In genomic region chr15:99725341-99726155, GRCm38 (mm10) we compare ENCODE assay signal across 8 mouse cellular contexts. TPM values are rescaled to one million over a fixed set of nuclear protein-coding genes. Genes with fewer than 3 reads are reported as not detected.
A peak's percentile ranks its signal among the peaks of the same experiment; 100 is the strongest.
DNase-seq lines count a peak whose midpoint lies in the region; ATAC-seq lines count a peak whose summit lies in the region.

Cox14 (plus strand) TSS chr15:99725618.

- peak; percentile 98 for DNase-seq in Muller cell, postnatal 12 days (ENCODE audit: inconsistent ontology term)
- DNase-seq in cerebellum, adult 9-11 months, result peak; percentile 99
- DNase-seq in frontal cortex, adult 2 months (ENCODE audit: extremely low spot score in 1 of 2, low spot score in 1 of 2), result peak; percentile 98 to 99
- peak; percentile 99 for DNase-seq in hindbrain, embryonic 11.5 days (ENCODE audit: low spot score)
- DNase-seq in layer of hippocampus, postnatal 10 days (ENCODE audit: low spot score in 2 of 2), result peak; percentile 95 to 97
- DNase-seq in lung, postnatal 10 days, result peak; percentile 97
- DNase-seq in ovary, postnatal 36 days (ENCODE audit: low spot score), result peak; percentile 91
- peak; percentile 92 for DNase-seq in thymus, postnatal 25 days

- peak; percentile 95 for ATAC-seq in hindbrain, embryonic 11.5 days (ENCODE audit: low FRiP score)

- H3K27me3 ChIP-seq in hindbrain, embryonic 11.5 days (ENCODE audit: control insufficient read depth, insufficient read depth, low read length), result no peaks in the 10 kb centered on the region

- H3K9me3 ChIP-seq in hindbrain, embryonic 11.5 days (ENCODE audit: control insufficient read depth, low read length), result no peaks in the 10 kb centered on the region

- H3K9ac ChIP-seq in hindbrain, embryonic 11.5 days (ENCODE audit: low read depth, low read length), result peak within 1 kb of the TSS; percentile 96

- peak within 1 kb of the TSS; percentile 52 for H3K4me2 ChIP-seq in hindbrain, embryonic 11.5 days (replicated peaks; ENCODE audit: low read depth, low read length)

- under 1% methylated on average over 58 of the region's 68 CpGs for WGBS in hindbrain, embryonic 11.5 days

- peaks cover 1% of the 10 kb centered on the region; the same call in 1 of the 2 replicates for H3K36me3 ChIP-seq in hindbrain, embryonic 11.5 days (ENCODE audit: control insufficient read depth, insufficient read depth, low read length)

- peak within 1 kb of the TSS; percentile 90 for H3K27ac ChIP-seq in hindbrain, embryonic 11.5 days (ENCODE audit: low read depth, low read length)

- peaks cover 12% of the 10 kb centered on the region for H3K4me1 ChIP-seq in hindbrain, embryonic 11.5 days (replicated peaks; ENCODE audit: control insufficient read depth, insufficient read depth, low read length)

- H3K4me3 ChIP-seq in hindbrain, embryonic 11.5 days (ENCODE audit: low read depth, low read length), result peak within 1 kb of the TSS; percentile 96

RNA-seq across cellular contexts. Expression of gene Cox14, which starts in this region (rescaled TPM):
- polyA plus RNA-seq in frontal cortex, adult 2 months (2012; rRNA removed), result 218 and 238 TPM in 2 replicates
- 148 and 163 TPM in 2 replicates for polyA plus RNA-seq in hindbrain, embryonic 11.5 days (2014; fragmentation: Nextera tagmentation; extraction: Ambion mirVana)
- 100 to 1,000 TPM in 1 of 2 experiments, 10 to 100 TPM in 1; 97.4 to 107 TPM for total RNA-seq in layer of hippocampus, postnatal 10 days (2021)

Comparison
In these comparisons a context has a peak if more than half of its experiments do, and no peak if none do; other contexts are left out.
1. Peak in every context shown above with its lines: DNase-seq, ATAC-seq, H3K4me3 ChIP-seq and H3K27ac ChIP-seq.